Mouse (Mus musculus): ENCODE measurements around the gene Tox4.

Gene Tox4

GRCm38 (mm10) chr14:52313931-52314807, 35.2 kb downstream of the Tox4 start:
- no peak for DNase-seq (ENCODE audit: low spot score)

GRCm38 (mm10) chr14:52314808-52315150, 35.8 kb downstream of the Tox4 start:
- DNase-seq (ENCODE audit: low spot score) = no peak

- DNase-seq (ENCODE audit: low spot score) = no peak
These were observed 36.4 kb downstream of the Tox4 start for GRCm38 (mm10) chr14:52315283-52315780.

DNA sequence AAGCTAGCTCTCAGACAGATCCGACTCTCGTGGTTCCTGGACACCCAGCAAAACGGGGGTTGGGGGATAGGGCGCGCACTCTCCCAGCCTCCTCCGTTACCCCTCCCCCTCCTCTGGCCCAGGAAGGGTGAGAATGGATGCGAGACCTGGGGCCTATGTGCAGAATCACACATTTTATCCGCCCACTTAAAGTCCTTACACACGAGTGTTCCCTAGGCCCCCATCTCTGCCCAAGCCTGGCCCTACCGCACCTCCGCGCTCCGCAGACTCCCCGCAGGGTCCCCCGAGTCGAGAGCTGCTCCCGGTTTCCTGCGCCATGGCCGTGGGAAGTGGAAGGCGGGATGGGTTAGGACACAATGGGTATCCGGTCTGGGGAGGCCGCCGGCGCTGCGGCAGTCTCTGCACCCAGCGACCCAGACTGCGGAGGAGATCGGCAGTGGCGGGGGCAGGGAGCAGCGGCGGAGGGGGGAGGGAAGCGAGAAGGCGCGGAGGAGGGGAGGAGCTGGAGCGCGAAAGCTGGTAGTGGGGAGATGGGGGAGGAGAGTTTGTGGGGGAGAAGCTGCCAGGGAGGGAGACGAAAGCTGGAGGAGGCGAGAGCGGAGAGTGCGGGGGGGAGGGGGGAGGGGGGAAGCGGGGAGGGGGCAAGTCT, 37.0 kb downstream of the Tox4 start:
- DNase-seq (ENCODE audit: low spot score) = peak; percentile 72

- peak; percentile 9 for DNase-seq (ENCODE audit: low spot score)
These were observed 37.7 kb downstream of the Tox4 start for GRCm38 (mm10) chr14:52316441-52317225.

- DNase-seq (ENCODE audit: low spot score) = no peak
These were observed 40.4 kb downstream of the Tox4 start for GRCm38 (mm10) chr14:52319361-52319760.

DNA sequence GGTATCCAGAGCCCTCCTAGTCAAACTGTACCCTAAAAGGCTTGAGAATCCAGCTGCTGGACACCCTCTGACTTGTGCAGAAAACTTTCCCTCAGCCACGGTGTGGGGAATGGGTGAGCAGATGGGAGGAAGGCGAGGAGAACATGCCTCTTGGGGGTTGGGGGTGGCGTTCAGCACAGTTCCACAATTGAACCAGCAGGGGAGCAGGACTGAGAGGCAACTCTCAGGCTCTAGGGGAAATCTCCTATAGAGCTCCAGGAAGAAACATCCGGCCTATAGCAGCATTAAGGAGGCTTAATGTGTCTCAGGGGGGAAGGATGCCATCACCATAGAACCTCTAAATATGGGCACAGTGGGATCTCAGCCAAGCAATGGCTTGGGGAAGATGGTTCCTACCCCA, 46.9 kb downstream of the Tox4 start:
- DNase-seq (ENCODE audit: low spot score) = no peak

DNA sequence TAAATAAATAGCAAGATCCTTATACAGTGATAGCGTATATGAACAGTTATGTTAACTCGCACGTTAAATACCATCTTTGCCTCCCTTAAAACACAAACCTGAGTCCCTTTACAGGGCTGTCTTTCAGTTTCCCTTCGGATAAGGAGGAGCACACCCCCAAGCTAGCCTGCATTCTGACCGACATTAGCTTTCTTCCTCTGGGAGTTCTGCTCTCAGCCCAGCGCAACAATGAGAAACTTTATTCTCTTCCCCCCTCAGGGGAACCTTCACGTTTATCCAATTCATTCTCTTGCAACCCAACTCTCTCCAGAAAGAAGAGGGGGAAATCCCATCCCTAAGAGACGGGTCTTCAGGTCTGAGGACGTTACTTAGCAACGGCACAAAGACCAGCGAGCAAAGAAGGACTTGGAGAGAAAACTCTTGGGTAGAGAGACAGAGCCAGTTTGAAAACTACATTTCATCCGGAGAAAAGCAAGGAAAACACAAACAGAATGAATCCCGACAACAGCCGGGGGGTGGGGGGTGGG, 48.5 kb downstream of the Tox4 start:
- DNase-seq (ENCODE audit: low spot score) = no peak

DNA sequence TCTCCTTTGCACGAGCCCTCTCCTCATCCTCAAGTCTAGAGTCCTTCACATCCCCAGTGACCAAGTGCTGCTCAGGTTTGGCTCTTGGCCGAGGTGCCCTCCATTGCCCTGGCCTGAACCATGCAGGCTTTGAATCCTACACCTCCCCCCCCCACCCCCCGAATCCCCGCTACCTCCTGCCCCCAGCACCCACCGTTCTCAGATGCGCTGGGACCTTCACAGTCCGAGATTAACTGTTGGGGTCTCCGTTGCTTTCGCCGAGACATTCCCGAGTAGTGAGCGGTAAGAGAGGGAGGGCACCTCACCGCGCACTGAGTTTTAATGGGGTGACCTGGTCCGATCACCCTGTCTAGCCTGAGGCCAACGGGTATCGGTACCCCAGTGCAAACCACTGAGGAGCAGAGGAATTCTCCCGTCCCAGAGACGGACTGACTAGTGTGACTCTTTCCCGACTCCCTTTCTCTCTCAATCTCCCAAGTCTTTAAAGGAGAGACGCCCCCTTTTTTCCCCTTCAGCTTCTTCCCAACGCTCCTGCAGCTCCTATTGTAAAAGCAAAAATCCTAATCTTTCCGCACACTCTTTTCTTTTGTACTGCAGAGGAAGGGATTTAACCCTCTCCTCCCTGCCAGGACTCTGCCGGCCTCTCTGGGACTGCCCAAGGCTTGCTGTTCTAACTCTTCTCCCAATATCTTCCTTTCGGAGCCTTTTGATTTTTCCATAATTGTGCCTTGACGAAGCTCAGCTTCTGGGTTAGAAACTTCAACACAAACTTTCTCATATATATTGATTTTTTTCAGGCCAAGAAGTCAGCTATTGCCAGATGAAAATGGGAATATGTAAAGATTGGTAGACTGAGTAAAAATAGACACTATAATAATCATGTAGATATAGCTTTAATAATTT, 49.2 kb downstream of the Tox4 start, which contains the start of gene Sall2:
TSS of gene Sall2 (minus strand) at position 853 of the 903 bp plus-strand sequence.
- no peak for DNase-seq (ENCODE audit: low spot score)

GRCm38 (mm10) chr14:52331069-52331750, 52.3 kb downstream of the Tox4 start:
- DNase-seq (ENCODE audit: low spot score) = no peak

- DNase-seq (ENCODE audit: low spot score) = no peak
These were observed 53.2 kb downstream of the Tox4 start for GRCm38 (mm10) chr14:52332171-52332570.

DNA sequence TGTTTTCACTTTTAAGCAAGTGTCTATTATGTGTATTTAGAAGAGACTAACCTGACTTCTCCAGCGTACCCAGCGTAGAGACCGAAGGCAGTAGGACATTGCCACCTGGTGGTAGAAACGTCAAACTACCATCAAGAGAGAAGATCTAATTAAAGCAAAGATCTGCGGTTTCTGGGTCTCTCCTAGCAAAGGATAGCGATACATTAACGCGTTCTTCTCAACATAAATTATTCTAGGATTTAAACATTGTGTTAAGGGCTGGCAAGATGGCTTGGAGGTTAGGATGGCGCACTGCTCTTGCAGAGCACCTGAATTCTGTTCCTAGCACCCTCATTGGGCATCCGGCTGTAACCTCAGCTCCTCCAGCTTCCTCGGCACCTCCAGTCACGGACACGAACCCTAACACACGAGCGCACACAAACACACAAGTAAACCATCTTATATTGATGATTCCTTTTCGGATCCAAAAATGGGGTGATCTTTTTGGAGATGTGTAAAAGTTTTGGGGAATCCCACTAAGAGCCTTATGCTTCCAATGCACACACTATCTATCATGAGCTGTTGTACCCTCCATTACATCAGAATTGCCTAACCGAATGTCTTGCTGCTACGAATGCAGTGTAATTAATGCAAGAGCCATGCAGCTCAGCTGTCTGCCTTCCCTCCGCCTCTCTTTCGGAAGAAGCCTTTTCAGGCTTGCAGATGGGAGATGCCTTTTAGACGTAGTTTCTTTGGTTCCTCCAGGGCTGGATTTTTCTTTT, 60.0 kb downstream of the Tox4 start:
- no peak for DNase-seq (ENCODE audit: low spot score)

DNA sequence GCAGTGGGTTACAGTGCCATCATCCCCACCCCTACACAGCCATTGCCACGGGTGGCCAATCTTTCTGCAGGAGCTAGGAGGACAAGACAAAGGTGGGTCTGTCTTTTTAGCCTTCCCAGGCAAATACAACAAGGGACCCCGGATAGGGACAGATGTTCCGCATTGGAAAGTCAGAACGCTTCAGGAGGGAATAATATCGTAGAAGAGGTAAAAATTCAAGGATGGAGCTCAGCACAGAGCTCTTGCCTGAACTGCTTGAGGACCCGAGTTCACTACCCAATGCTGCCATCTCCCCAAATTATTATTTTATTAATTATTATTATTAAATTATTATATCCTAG, 60.5 kb downstream of the Tox4 start:
- no peak for DNase-seq (ENCODE audit: low spot score)
